Mouse (Mus musculus): ENCODE measurements around the gene Coro7.

DNA sequence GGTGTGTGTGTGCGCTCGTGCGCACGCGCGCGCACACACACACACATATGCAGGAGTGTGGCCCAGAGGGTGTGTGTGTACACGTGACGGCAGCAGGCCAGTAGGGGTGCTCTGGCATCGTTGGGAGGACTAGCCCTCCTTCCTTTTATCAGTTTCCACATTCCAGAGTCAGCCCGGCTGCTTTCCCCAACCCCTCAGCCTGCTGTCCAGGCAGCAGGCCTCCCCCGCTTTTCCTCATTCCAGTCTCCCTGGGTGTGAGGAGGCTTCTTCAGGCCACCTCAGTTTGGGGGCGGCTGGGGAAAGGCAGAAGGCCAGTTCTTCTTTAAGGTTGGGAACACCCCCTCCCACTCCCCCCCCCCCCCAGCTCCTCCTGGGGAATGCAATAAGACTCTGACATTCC is 37.4 kb downstream of the Coro7 start:
- 0 out of 2 replicates have a peak, but pooled peaks have one; percentile 1 for TF ChIP-seq EP300 (IDR thresholded peaks at IDR 0.05; ENCODE audit: low read depth)
- TF ChIP-seq CTCF (IDR thresholded peaks at IDR 0.05; ENCODE audit: low read depth) = no peak
